Mouse (Mus musculus): ENCODE measurements around the gene Armc10.
A peak's percentile ranks its signal among the peaks of the same experiment; 100 is the strongest.
"Not testable (repeated sequence)": the region's sequence is repeated elsewhere in the genome, so short reads cannot be mapped to it uniquely, and the experiment has no call there.

The Armc10 gene

GRCm38 (mm10) chr5:21667191-21668137, 21.9 kb downstream of the Armc10 start:
- no peak for DNase-seq (ENCODE audit: extremely low read depth, low read depth)

GRCm38 (mm10) chr5:21669307-21669706, 23.7 kb downstream of the Armc10 start:
- no peak for DNase-seq (ENCODE audit: extremely low read depth, low read depth)

GRCm38 (mm10) chr5:21672812-21673635, 27.4 kb downstream of the Armc10 start:
- peak; percentile 60 for DNase-seq (ENCODE audit: extremely low read depth, low read depth)

- no peak for DNase-seq (ENCODE audit: extremely low read depth, low read depth)
Measured at GRCm38 (mm10) chr5:21673742-21674141, 28.1 kb downstream of the Armc10 start.

- no peak for DNase-seq (ENCODE audit: extremely low read depth, low read depth)
Measured at GRCm38 (mm10) chr5:21675019-21675418, 29.4 kb downstream of the Armc10 start.

- no peak for DNase-seq (ENCODE audit: extremely low read depth, low read depth)
Measured at GRCm38 (mm10) chr5:21675494-21675893, 29.9 kb downstream of the Armc10 start.

GRCm38 (mm10) chr5:21677939-21678338, 32.3 kb downstream of the Armc10 start:
- no peak for DNase-seq (ENCODE audit: extremely low read depth, low read depth)

- DNase-seq (ENCODE audit: extremely low read depth, low read depth) = no peak
Measured at GRCm38 (mm10) chr5:21678363-21678762, 32.8 kb downstream of the Armc10 start.

- DNase-seq (ENCODE audit: extremely low read depth, low read depth) = no peak
Measured at GRCm38 (mm10) chr5:21680029-21680428, 34.4 kb downstream of the Armc10 start.

GRCm38 (mm10) chr5:21680940-21681339, 35.3 kb downstream of the Armc10 start:
- DNase-seq (ENCODE audit: extremely low read depth, low read depth) = no peak

GRCm38 (mm10) chr5:21683811-21684210, 38.2 kb downstream of the Armc10 start:
- no peak for DNase-seq (ENCODE audit: extremely low read depth, low read depth)

- DNase-seq (ENCODE audit: extremely low read depth, low read depth) = no peak
Measured at GRCm38 (mm10) chr5:21685001-21685400, 39.4 kb downstream of the Armc10 start.

GRCm38 (mm10) chr5:21687042-21687441, 41.4 kb downstream of the Armc10 start:
- peak; percentile 54 for DNase-seq (ENCODE audit: extremely low read depth, low read depth)

- DNase-seq (ENCODE audit: extremely low read depth, low read depth) = no peak
Measured at GRCm38 (mm10) chr5:21692230-21692629, 46.6 kb downstream of the Armc10 start.

- no peak for DNase-seq (ENCODE audit: extremely low read depth, low read depth)
Measured at GRCm38 (mm10) chr5:21693372-21693870, 47.8 kb downstream of the Armc10 start.

- no peak for DNase-seq (ENCODE audit: extremely low read depth, low read depth)
Measured at GRCm38 (mm10) chr5:21694854-21695490, 49.4 kb downstream of the Armc10 start.

GRCm38 (mm10) chr5:21699555-21699954, 53.9 kb downstream of the Armc10 start:
- not testable (repeated sequence) for DNase-seq (ENCODE audit: extremely low read depth, low read depth)

GRCm38 (mm10) chr5:21700272-21700821, 54.7 kb downstream of the Armc10 start:
- no peak for DNase-seq (ENCODE audit: extremely low read depth, low read depth)

- DNase-seq (ENCODE audit: extremely low read depth, low read depth) = peak; percentile 76
Measured at GRCm38 (mm10) chr5:21700934-21701333, 55.3 kb downstream of the Armc10 start.

- DNase-seq (ENCODE audit: extremely low read depth, low read depth) = peak; percentile 83
Measured at GRCm38 (mm10) chr5:21701351-21702008, 55.9 kb downstream of the Armc10 start, which contains the start of gene Napepld. Gene Napepld (minus strand): TSS chr5:21701396.

- DNase-seq (ENCODE audit: extremely low read depth, low read depth) = no peak
Measured at GRCm38 (mm10) chr5:21702009-21702364, 56.4 kb downstream of the Armc10 start.
